Mouse (Mus musculus) forebrain, embryonic 16.5 days (tissue): ENCODE measurements around the gene Apbb2. TPM values are rescaled to one million over a fixed set of nuclear protein-coding genes. Genes with fewer than 3 reads are reported as not detected.

Experiments used
- ATAC-seq: fragments of 200-750 bp; cut with Nextera tagmentation; 2 replicates; pipeline ENCODE4 v1.8.0; 2017; ENCODE audit warnings: mild to moderate bottlenecking, moderate library complexity
- H3K27ac ChIP-seq: fragments of 300-500 bp; sonication (generic); 2 replicates; pipeline ENCODE4 v1.5.1; 2014; ENCODE audit warnings: low read length, control low read depth
- H3K27me3 ChIP-seq: fragments of 300-500 bp; sonication (generic); replicated peaks from 2 replicates; pipeline ENCODE4 v1.6.1; 2014; ENCODE audit warnings: low read length; ENCODE audit not compliant: control insufficient read depth, insufficient read depth
- H3K36me3 ChIP-seq: fragments of 300-500 bp; sonication (generic); 2 replicates; pipeline ENCODE4 v1.6.1; 2014; ENCODE audit not compliant: control insufficient read depth, insufficient read depth
- H3K4me1 ChIP-seq: fragments of 300-500 bp; sonication (generic); replicated peaks from 2 replicates; pipeline ENCODE4 v1.6.1; 2014; ENCODE audit warnings: low read length; ENCODE audit not compliant: control insufficient read depth, insufficient read depth
- H3K4me2 ChIP-seq: fragments of 300-500 bp; sonication (generic); 2 replicates; pipeline ENCODE4 v1.6.1; 2014; ENCODE audit warnings: mild to moderate bottlenecking, low read length, control low read depth
- H3K4me3 ChIP-seq: fragments of 300-500 bp; sonication (generic); replicated peaks from 2 replicates; pipeline ENCODE4 v1.5.1; 2014; ENCODE audit warnings: mild to moderate bottlenecking, low read length, control low read depth
- H3K9ac ChIP-seq: fragments of 300-500 bp; sonication (generic); replicated peaks from 2 replicates; pipeline ENCODE4 v1.6.1; 2014; ENCODE audit warnings: low read depth, low read length, control low read depth
- H3K9me3 ChIP-seq: fragments of 300-500 bp; sonication (generic); 2 replicates; pipeline ENCODE4 v1.6.1; 2016; ENCODE audit warnings: low read length; ENCODE audit not compliant: control insufficient read depth
- WGBS: fragments of 180-500 bp; shearing (Covaris S2); extraction: QIAGEN DNeasy Blood & Tissue Kit; methylation state at CpG from one replicate; pipeline ENCODE4 v1.1.7; 2014; 5-methylcytosine and 5-hydroxymethylcytosine counted together
- polyA plus RNA-seq: library from polyadenylated mRNA; unstranded; fragments of >200 nt; fragmentation: Nextera tagmentation; extraction: Ambion mirVana; gene quantifications from 2 replicates; pipeline ENCODE4 v1.2.1, GENCODE M21; 2015

The Apbb2 gene
- polyA plus RNA-seq, 1 experiment from 2014 or later, result 99.1 TPM

DNA sequence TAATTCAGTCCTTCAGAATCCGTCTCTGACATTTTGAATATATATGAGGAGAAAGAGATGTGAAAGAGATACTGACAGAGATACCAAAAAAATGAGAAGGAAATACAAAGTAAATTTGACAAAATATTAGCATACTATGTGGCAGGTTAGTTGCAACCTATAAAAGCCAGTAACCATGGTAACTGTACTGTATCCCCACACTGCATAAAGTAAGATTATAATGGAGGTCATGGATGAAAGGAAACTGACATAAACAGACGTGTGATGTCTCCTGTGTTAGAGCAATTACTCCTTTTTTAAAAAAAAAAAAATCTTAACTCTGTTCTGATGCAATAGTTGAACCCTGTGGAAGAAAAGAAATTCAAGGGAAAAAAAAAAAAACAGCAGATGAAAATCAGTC, 97.3 kb downstream of the Apbb2 start:
- H3K4me2 ChIP-seq, result no peak overlapping the region
- H3K9me3 ChIP-seq, result no peaks in the 10 kb centered on the region
- no peak overlapping the region for H3K9ac ChIP-seq
- ATAC-seq, result peak; percentile 74; the same call in 1 of the 2 replicates
- no peak overlapping the region for H3K27ac ChIP-seq
- H3K4me3 ChIP-seq, result no peak overlapping the region
- H3K27me3 ChIP-seq, result no peaks in the 10 kb centered on the region
- H3K36me3 ChIP-seq, result no peaks in the 10 kb centered on the region
- 63% methylated on average over 2 of the region's 2 CpGs for WGBS
- H3K4me1 ChIP-seq, result peaks cover 3% of the 10 kb centered on the region; the same call in 1 of the 2 replicates

DNA sequence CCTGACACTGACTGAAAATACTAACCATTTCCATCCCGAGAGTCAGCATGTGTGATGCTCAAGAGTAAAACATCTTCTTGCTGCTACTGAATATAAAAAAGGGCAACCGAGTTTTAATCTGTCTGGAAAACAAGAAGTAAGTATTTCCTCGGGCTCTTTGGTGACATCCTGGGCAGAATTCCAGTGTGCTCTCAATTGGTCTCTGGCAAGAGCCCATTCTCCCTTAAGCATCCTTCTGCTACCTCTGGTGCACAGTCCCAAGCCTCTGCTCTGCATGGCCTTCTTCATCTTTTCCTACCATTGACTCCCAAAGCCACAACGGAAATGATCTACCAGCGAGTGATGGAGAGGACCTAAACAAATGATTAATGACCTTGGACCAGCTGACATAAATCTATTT, 99.1 kb downstream of the Apbb2 start:
- no peak overlapping the region for H3K27ac ChIP-seq
- no peak overlapping the region for H3K4me3 ChIP-seq
- H3K36me3 ChIP-seq, result no peaks in the 10 kb centered on the region
- H3K9me3 ChIP-seq, result no peaks in the 10 kb centered on the region
- no peak for ATAC-seq
- 67% methylated on average over 5 of the region's 5 CpGs for WGBS
- H3K4me2 ChIP-seq, result no peak overlapping the region
- H3K4me1 ChIP-seq, result peaks cover 3% of the 10 kb centered on the region; the same call in 1 of the 2 replicates
- no peaks in the 10 kb centered on the region for H3K27me3 ChIP-seq
- H3K9ac ChIP-seq, result no peak overlapping the region

DNA sequence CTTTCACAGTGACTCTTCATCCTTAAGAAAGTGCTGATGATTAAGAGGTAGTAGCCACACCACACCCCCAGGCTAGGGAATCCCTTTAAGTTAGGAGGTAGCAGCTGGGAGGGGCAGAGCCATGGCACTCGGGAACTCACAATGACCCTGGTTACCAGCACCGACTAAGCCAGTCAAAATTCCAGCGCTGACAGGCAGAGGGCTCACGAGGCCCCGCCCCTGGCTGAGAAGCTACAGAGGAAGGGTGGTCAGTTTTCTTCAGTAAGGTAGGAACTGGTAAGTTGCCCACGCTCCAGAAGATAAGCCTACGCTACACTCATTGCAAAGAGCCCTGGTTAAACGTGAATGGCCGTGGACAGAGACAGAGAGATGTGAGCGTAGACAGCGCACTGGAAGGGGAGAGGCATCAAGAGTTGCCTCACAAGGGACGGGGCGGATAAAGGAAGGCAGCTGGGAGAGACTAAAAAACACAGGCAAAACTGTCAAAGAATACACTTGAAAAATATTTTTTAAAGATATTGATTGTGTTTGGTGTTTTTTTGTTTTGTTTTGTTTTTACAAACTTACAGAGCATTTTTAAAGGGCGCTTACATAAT, 100.1 kb downstream of the Apbb2 start:
- Histone ChIP-seq H3K9ac (no peak overlapping the region), H3K4me1 (peaks cover 3% of the 10 kb centered on the region; the same call in 1 of the 2 replicates), H3K27me3 (no peaks in the 10 kb centered on the region), H3K27ac (no peak overlapping the region), H3K4me2 (no peak overlapping the region), H3K36me3 (no peaks in the 10 kb centered on the region), H3K4me3 (no peak overlapping the region), H3K9me3 (no peaks in the 10 kb centered on the region)
- ATAC-seq, result no peak
- 43% methylated on average over 14 of the region's 14 CpGs for WGBS

DNA sequence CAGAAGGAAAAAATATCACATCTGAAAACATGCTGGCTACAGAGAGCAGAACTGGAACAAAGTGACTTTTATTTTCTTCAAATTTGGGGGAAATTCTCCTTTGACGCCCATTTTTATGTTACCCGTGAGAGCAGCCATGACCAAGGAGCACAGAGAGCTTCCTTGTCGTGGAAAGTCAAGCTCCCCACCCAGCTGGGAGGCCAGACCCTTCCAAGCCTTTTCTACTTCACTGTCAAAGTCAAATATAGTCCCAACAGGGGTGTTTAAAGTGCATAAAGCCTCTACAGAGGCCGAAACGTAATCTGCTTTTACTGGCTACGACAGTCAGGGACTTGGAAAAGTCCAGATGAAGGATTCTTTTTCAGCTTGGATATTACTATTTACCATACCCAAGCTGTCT, 101.1 kb downstream of the Apbb2 start:
- no peaks in the 10 kb centered on the region for H3K9me3 ChIP-seq
- H3K9ac ChIP-seq, result no peak overlapping the region
- H3K4me1 ChIP-seq, result 0 out of 2 replicates have a peak, but pooled peaks cover 3% of the 10 kb centered on the region
- ATAC-seq, result no peak
- H3K36me3 ChIP-seq, result no peaks in the 10 kb centered on the region
- H3K27ac ChIP-seq, result no peak overlapping the region
- no peak overlapping the region for H3K4me2 ChIP-seq
- WGBS, result 80% methylated on average over 6 of the region's 6 CpGs
- no peak overlapping the region for H3K4me3 ChIP-seq
- no peaks in the 10 kb centered on the region for H3K27me3 ChIP-seq

DNA sequence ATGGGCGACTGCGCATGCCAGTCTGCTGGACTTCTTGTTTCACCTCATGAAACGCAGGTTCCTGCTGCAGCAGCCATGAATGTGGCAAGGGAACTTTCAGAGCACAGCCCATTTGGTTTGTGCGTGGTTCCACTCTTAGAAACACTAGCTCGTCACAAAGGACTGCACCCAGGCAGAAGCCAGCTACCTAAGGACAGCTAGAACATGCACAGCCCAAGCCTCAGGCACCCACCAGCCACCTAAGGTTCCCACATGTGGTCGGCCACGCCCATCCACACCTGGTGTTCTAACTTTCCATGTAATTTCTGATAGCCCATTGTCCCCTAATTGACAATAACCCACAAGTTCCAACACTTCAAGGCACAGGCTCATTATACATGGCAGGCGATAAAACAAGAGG, 102.3 kb downstream of the Apbb2 start:
- WGBS, result 92% methylated on average over 8 of the region's 8 CpGs
- H3K4me2 ChIP-seq, result no peak overlapping the region

DNA sequence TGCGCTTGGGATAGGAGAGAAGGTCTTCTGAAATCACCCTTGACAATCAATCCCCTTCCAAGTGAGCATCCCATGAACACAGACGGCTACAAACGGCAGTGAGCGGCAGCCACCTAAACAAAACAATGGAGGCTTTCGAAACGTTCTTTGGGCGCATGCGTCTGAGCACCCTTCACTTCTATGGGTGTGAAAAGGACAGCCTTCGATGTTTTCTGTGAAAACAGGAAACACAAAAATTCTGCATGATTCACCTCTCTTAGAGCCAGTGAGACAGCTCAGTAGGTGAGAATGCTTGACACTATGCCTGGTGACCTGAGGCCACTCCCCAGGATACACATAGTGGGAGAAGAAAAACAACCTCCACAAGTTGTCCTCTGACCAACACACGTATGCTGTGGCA, 103.3 kb downstream of the Apbb2 start:
- no peak overlapping the region for H3K9ac ChIP-seq
- no peaks in the 10 kb centered on the region for H3K27me3 ChIP-seq
- no peaks in the 10 kb centered on the region for H3K36me3 ChIP-seq
- H3K4me2 ChIP-seq, result no peak overlapping the region
- H3K27ac ChIP-seq, result no peak overlapping the region
- no peaks in the 10 kb centered on the region for H3K9me3 ChIP-seq
- 88% methylated on average over 10 of the region's 10 CpGs for WGBS
- no peak for ATAC-seq
- H3K4me3 ChIP-seq, result no peak overlapping the region
- H3K4me1 ChIP-seq, result 0 out of 2 replicates have a peak, but pooled peaks cover 3% of the 10 kb centered on the region

More for the DNA sequence above, 102.3 kb downstream of the Apbb2 start:
- Histone ChIP-seq H3K4me1 (0 out of 2 replicates have a peak, but pooled peaks cover 3% of the 10 kb centered on the region), H3K36me3 (no peaks in the 10 kb centered on the region), H3K27me3 (no peaks in the 10 kb centered on the region), H3K27ac (no peak overlapping the region), H3K9me3 (no peaks in the 10 kb centered on the region), H3K4me3 (no peak overlapping the region), H3K9ac (no peak overlapping the region)
- no peak for ATAC-seq

DNA sequence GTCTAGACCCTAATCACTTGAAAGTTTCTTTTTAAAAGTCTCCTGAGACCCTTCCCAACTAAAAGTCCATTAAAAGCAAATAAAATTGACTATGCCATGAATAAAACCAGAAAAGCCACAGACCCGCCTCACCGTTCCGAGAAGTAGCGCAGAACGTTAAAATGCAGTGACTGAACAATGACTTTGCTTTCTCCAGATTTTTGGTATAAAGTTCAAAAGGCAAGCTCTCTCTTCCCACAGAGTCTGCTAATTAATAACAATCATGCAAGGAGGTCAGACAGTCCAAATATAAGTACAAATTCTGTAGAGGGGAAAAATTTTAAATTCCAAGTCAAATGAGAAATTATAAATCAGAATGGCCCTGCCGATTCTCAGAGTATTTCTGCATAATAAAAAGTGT, 103.9 kb downstream of the Apbb2 start:
- H3K4me3 ChIP-seq, result no peak overlapping the region
- H3K27ac ChIP-seq, result no peak overlapping the region
- no peaks in the 10 kb centered on the region for H3K36me3 ChIP-seq
- H3K4me1 ChIP-seq, result 0 out of 2 replicates have a peak, but pooled peaks cover 3% of the 10 kb centered on the region
- no peak for ATAC-seq
- H3K9me3 ChIP-seq, result no peaks in the 10 kb centered on the region
- no peak overlapping the region for H3K4me2 ChIP-seq
- no peak overlapping the region for H3K9ac ChIP-seq
- 88% methylated on average over 6 of the region's 6 CpGs for WGBS
- no peaks in the 10 kb centered on the region for H3K27me3 ChIP-seq

DNA sequence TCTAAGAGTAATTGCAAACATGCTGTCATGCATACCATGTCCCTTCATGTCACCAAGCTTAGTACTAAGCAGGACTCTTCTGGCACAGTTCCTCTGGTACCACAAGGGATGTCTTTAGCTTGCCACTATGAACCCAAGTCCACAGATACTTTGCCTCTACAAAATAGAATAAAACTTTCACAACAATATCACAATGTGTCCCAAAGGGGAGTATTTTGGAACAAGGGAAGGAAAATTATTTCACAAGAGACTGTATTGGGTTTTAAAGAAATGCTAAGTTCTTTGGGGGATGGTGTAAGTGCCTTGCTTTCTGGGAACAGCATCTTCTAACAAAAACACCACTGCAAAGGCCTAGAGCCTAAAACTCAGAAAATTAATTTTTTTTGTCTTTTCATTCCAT, 105.2 kb downstream of the Apbb2 start:
- H3K4me2 ChIP-seq, result no peak overlapping the region
- no peaks in the 10 kb centered on the region for H3K36me3 ChIP-seq
- H3K9me3 ChIP-seq, result no peaks in the 10 kb centered on the region
- H3K27me3 ChIP-seq, result no peaks in the 10 kb centered on the region
- no peaks in the 10 kb centered on the region for H3K4me1 ChIP-seq
- H3K4me3 ChIP-seq, result no peak overlapping the region
- H3K9ac ChIP-seq, result no peak overlapping the region
- no peak overlapping the region for H3K27ac ChIP-seq
- ATAC-seq, result no peak

DNA sequence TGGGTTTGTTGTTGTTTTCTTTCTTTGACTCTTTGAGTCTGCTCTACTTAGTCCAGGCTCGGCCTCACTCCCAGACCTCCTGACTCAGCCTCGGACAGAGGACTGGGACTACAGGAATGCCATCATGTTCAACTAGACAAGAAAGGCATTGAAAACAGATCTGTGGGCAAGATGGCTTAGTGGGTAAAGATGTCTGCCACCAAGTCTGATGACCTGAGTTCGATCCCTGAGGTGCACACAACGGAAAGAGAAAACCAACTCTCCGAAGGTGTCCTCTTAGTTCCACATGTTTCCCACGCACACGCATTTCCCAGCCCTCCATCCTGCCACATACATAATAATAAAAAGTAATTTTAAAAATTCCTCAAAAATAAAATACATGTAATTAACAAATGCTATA, 106.1 kb downstream of the Apbb2 start:
- ATAC-seq, result no peak
- H3K27ac ChIP-seq, result no peak overlapping the region
- H3K4me3 ChIP-seq, result no peak overlapping the region
- H3K27me3 ChIP-seq, result no peaks in the 10 kb centered on the region
- no peaks in the 10 kb centered on the region for H3K4me1 ChIP-seq
- H3K36me3 ChIP-seq, result no peaks in the 10 kb centered on the region
- 94% methylated on average over 7 of the region's 7 CpGs for WGBS
- H3K9ac ChIP-seq, result no peak overlapping the region
- no peak overlapping the region for H3K4me2 ChIP-seq
- no peaks in the 10 kb centered on the region for H3K9me3 ChIP-seq

DNA sequence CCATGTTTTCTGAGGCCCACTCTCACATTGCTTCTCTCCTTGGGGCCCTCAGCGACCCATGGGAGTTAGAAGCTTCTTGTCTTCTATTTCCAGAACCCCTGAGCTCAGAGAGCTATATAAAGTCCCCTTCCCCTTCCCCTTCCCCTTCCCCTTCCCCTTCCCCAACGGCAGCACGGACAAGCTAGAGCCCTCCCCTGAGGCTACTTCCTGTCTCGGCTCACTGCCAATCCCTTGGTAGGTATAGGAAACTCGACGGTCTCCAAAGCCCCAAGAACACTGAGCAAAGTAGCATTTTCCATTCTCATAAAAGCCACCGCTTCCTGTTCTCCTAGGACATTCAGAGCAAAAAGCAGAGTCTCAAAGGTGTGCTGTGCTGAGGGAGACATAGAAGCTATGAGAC, 107.9 kb downstream of the Apbb2 start:
- no peak for ATAC-seq
- H3K9me3 ChIP-seq, result no peaks in the 10 kb centered on the region
- no peak overlapping the region for H3K4me2 ChIP-seq
- H3K9ac ChIP-seq, result no peak overlapping the region
- no peak overlapping the region for H3K27ac ChIP-seq
- no peak overlapping the region for H3K4me3 ChIP-seq
- no peaks in the 10 kb centered on the region for H3K36me3 ChIP-seq
- H3K4me1 ChIP-seq, result no peaks in the 10 kb centered on the region
- H3K27me3 ChIP-seq, result no peaks in the 10 kb centered on the region
- 79% methylated on average over 4 of the region's 7 CpGs for WGBS
